Mouse (Mus musculus) right cerebral cortex, adult 2 months (tissue): ENCODE measurements around the gene Eif4e.
"Not testable (repeated sequence)": the region's sequence is repeated elsewhere in the genome, so short reads cannot be mapped to it uniquely, and the experiment has no call there.

ENCODE experiments used
- DNase-seq, 2 experiments: peaks; one replicate each; pipeline ENCODE4 v3.0.0; 2021 to 2022; ENCODE audit warnings: low spot score in 2 of 2

Gene Eif4e

GRCm38 (mm10) chr3:138517881-138518280 lies 8.1 kb upstream of the Eif4e start:
- DNase-seq: no peak

- no peak for DNase-seq
Measured at GRCm38 (mm10) chr3:138519218-138519617, 6.8 kb upstream of the Eif4e start.

DNA sequence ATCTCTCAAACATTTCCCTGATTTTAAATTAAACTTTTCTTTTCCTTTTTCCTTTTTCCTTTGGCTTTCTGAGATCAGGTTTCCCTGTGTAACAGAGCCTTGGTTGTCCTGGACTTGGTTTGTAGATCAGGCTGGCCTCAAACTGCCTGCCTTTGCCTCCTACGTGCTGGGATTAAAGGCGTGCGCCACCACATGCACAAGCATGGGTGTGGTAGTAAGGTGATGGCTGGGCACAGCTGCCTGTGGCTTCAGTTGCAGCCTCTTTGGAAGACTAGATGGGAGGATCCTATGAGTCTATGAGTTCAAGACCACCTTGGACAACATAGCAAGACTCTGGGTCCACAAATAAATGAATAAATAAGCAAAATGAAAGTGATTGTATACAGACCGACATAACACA lies 2.0 kb upstream of the Eif4e start:
- no peak for DNase-seq

DNA sequence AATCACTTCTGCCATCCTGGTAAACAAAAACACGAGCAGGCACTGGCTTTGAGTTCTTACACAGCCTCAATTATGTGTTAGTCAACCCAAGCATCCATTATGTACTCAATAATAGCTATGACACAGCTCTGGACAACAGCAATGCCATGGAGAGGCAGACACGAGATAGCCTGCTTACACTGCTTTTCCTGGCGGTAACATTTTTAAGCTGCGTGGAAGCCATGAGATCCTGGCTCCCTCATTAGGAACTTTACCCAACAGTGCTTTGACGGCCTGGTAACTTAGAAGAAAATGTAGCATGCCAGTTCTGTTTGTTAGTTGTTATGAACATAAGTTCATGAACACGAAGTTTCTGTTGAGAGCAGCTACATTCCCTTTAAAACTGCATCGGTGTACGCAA lies 485 bp upstream of the Eif4e start:
- no peak for DNase-seq

DNA sequence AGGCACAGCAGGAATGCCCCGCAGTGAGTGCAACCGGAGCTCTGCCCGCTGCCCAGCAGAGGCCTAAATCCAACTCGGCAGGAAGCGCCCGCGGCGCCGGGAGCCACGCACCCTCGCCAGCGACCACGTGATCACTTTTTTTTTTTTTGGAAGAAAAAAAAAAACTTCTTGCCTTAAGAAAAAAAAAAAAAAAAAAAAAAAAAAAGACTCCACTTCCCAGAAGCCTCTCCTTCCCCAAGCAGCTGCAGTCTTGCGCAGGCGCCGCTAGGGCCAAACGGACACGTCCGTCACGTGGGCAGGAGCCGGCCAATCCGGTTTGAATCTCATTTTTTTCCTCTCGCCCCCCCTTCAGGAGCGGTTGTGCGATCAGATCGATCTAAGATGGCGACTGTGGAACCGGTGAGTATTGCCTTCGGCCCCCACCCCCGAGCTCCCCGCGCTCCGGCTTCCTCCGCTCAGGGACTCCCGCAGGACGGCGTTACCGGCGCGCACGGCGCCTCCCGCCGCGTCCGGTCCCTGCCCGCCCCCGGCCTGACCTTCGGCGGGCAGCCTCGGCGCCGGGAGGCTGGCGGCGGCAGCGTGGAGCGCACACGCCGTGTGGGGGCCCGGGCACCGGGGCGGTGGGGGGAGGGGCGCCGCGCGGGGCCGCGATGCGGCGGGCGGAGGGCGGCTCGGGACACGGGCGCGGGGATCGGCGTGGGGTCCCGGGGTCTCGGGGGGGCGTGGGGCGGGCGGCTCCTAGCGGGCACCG lies 1.1 kb downstream of the Eif4e start:
- DNase-seq: peak; percentile 97 to 98

- DNase-seq: peak; percentile 35 to 50
Measured at GRCm38 (mm10) chr3:138527667-138528231, 1.8 kb downstream of the Eif4e start.

DNA sequence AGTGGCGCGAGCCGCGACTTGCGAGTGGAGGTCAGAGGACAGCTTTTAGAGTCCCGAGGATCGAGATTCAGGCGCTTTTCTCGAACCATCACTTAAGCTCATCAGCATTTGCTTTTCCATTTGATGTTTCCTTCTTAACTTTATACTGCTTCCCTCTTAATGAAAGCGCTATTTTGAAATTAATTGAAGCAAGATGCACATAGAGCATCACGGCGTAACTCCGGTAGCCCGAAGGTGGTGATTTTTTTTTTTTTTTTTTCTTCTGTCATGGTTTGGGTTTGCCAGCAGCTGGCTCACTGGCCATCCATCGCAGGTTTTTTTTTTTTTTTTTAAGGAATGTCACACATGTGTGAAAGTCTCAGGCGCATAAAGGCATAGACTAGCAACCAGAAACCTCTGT lies 2.3 kb downstream of the Eif4e start:
- no peak for DNase-seq

- no peak for DNase-seq
Measured at GRCm38 (mm10) chr3:138530578-138531478, 4.8 kb downstream of the Eif4e start.

DNA sequence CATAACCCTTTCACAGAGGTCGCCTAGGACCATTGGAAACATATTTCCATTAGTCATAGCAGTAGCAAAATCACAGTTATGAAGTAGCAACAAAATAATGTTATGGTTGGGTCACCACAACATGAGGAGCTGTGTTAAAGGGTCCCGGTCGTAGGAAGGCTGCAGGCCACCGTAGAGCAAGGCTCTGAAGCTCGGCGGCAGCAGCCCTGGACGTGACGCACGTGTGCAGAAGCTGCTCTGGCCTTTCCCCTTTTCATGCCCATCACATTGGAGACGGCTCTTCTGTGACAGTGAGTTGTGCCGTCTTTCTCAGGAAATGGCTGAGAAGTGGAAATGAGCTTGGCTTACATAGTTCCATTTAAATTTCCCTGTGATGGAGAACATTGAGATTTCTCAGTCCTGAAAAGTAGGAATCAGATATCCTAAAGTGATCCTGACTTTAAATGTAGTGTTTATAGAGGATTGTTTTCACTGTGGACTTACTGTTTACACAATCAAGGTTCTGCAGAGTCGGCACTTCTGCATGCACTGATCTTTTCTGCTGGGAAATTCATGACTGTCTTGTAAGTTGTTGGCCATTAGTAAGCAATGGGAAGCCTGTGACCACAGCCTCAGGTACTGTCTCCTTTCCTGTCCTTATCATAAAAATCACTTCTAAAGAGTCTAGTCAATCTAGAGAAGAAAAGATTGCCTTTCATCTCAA lies 5.7 kb downstream of the Eif4e start:
- DNase-seq: no peak

DNA sequence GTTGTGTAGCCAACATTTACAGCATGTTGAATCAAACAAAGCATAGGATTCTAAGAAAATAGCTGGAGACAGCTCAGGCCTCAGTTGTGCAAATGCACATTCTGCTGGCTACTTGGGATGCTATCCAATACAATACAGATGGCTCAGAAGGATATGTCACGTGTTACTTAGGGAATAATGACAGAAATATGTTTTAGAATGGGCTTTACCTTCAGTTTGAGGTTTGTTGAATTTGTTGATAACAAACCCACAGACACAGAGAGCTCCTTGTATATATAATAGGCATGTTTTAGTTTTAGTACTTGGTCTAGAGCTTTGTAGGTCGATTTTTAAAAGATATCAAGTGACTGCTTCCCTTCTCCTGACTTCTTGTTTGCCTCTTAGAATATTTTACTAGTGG lies 6.8 kb downstream of the Eif4e start:
- no peak for DNase-seq

DNA sequence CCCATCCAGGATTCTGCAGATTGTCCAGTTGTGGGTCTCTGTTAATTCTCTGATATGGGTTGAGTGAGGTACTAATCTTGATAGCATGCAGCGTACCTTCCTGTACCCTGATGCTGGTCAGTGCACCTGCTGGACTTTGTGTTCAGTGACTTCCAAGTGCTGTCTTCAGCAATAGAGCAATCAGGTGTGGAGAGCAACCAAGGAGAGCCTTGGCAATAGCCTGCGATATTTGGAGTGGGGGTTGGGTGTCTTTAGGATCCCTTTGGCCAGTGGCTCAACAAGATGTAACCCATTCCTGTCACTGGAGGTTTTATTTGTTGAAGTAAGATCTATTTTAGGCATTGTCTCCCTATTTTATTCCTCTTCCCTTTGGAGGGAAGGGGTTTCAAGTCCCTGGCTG lies 10.1 kb downstream of the Eif4e start:
- no peak for DNase-seq

DNA sequence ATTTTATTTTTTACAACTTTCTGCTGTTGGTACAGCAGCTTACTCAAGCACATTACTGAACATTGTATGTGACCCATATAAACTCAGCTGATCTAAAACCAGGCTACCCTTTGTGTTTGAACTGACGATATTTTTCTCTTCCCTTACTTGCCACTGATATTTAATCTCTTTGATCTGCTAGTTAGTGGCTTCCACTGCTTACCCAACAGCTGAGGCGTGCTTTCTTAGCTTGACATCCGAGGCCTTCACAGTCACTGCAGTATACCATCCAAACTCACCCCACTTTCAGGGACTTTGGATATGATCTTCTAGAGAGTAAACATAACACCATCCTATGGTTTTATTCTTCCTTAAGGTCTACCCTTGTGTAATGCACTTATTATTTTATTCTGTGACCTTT lies 16.6 kb downstream of the Eif4e start:
- DNase-seq: no peak

DNA sequence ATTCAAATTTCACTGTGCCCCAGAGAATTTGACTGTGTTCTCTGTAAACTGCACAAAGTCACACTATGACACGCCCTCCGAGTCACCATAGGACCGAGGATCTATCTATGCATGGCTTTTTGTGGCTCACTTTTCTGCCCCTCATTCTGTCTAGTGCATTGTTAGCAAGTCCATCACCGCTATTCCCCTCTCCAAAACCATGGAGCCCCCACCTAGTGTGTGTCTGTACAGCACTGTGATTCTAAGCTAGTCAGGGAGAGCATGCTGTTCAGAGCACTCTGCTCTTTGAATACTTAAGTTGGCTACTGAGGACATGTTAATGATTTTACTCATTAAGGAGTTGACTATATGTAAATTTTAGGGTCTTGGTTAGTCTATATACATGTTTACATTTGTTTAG lies 18.1 kb downstream of the Eif4e start:
- DNase-seq: no peak

DNA sequence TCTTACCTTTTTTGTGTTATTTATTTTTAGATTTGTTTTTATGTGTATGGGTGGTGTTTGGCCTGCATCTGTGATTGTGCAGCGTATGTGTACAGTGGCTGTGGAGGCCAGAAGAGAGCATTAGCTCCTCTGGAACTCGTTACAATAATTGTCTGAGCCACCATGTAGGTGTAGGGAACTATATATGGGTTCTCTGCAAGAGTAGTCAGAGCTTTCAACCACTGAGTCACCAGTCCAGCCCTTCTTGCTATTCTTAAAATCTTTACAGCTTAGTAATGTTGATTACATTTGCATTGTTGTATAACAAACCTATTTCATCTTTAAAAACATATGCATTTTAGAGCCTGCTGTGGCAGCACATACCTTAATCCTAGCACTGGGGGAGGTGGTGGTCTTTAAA lies 20.7 kb downstream of the Eif4e start:
- peak in 1 of 2 experiments; percentile 26 for DNase-seq

DNA sequence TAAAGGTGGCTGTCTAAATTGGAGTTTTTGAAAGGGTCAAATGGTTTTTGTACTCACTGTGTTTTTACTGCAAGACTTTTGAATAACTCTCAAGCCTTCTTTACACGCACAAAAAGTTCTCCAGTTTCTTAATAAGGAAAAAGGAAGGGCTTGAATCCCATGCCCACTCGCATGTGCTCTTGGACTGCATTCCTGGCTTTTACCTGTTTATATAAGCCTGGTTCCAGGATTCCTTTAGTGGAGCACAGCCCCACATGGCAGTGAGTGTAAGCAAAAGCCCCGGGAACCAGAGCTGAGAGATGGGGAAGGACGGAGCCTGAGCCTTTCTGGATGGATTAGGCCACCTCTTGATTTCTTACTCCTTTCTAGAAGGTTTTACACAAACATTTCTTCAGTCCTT lies 23.1 kb downstream of the Eif4e start:
- no peak for DNase-seq

- DNase-seq: no peak
Measured at GRCm38 (mm10) chr3:138550336-138551123, 24.6 kb downstream of the Eif4e start.

GRCm38 (mm10) chr3:138555279-138555678 lies 29.3 kb downstream of the Eif4e start:
- DNase-seq: not testable (repeated sequence)

GRCm38 (mm10) chr3:138558529-138558928 lies 32.5 kb downstream of the Eif4e start:
- peak in 1 of 2 experiments; percentile 20 for DNase-seq

- DNase-seq: no peak
Measured at GRCm38 (mm10) chr3:138560242-138560641, 34.3 kb downstream of the Eif4e start.

DNA sequence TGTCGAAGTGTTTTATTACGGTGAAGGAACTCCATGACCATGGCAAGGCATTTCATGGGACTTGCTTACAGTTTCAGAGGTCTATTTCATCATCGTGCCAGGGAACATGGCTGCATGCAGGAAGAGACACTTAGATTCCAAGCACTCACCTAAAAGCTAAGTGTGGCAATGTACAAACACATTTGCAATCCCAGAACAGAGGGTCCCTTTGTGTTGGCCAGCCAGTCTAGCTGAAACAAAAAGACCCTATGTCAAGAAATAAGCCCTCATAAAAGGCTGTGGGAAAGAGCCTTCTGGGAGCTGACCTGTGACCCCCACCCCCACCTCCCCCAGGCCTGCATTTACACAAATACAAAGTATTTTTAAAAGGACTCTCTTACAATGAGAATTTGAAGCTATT lies 34.9 kb downstream of the Eif4e start:
- DNase-seq: no peak

DNA sequence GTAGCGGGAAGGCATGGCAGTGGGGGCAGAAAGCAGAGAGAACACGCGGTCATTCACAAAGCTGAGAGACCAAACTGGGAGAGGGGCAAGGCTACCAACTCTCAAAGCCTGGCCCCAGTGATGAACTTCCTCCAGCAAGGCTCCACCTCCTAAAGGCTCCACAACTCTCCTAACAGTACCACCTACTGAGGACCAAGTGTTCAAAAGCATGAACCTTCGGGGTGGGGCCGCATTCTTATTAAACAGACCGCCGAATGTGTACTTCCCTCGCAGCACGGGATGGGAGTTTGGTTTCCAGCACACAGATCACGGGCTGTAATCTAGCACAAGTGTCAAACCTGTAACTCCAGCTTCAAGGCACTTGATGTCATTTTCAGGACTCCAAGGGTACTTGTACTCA lies 52.9 kb downstream of the Eif4e start:
- no peak for DNase-seq
